Mouse (Mus musculus): ENCODE results near the gene Cdk5rap3. TPM values are rescaled to one million over a fixed set of nuclear protein-coding genes. Genes with fewer than 3 reads are reported as not detected.

Gene Cdk5rap3
- polyA plus RNA-seq, 1 experiment from 2014 or later: 38.3 TPM

- peak overlapping the region; percentile 18 for H3K4me3 ChIP-seq (ENCODE audit: low read depth, low read length)
- H3K4me2 ChIP-seq (ENCODE audit: low read depth, low read length): peak overlapping the region; percentile 52
- H3K27ac ChIP-seq (ENCODE audit: low read depth): peak overlapping the region; percentile 37; the same call in 1 of the 2 replicates
- no peaks in the 10 kb centered on the region for H3K9me3 ChIP-seq (ENCODE audit: low read length)
- 51% methylated on average over 13 of the region's 13 CpGs for WGBS (ENCODE audit: insufficient replicate concordance)
- H3K36me3 ChIP-seq (replicated peaks; ENCODE audit: insufficient read depth, low read length): no peaks in the 10 kb centered on the region
- peak overlapping the region; percentile 45 for H3K9ac ChIP-seq (replicated peaks)
- peaks cover 35% of the 10 kb centered on the region for H3K4me1 ChIP-seq (ENCODE audit: insufficient read depth)
- no peak for TF ChIP-seq CTCF (IDR thresholded peaks at IDR 0.05; ENCODE audit: low read depth)
- TF ChIP-seq EP300 (IDR thresholded peaks at IDR 0.05; ENCODE audit: low read depth): no peak
- no peak for ATAC-seq
- DNase-seq: no peak
- no peaks in the 10 kb centered on the region for H3K27me3 ChIP-seq (ENCODE audit: insufficient read depth, low read length)
Measured at GRCm38 (mm10) chr11:96929096-96929765, 12.9 kb upstream of the Cdk5rap3 start.

- 30% methylated on average over 5 of the region's 5 CpGs for WGBS (ENCODE audit: insufficient replicate concordance)
- Histone ChIP-seq H3K27ac (ENCODE audit: low read depth) (no peak overlapping the region), H3K4me1 (ENCODE audit: insufficient read depth) (peaks cover 35% of the 10 kb centered on the region), H3K9ac (replicated peaks) (no peak overlapping the region), H3K36me3 (replicated peaks; ENCODE audit: insufficient read depth, low read length) (no peaks in the 10 kb centered on the region), H3K9me3 (ENCODE audit: low read length) (no peaks in the 10 kb centered on the region), H3K4me2 (ENCODE audit: low read depth, low read length) (no peak overlapping the region; the same call in 1 of the 2 replicates), H3K27me3 (ENCODE audit: insufficient read depth, low read length) (no peaks in the 10 kb centered on the region), H3K4me3 (ENCODE audit: low read depth, low read length) (no peak overlapping the region)
- ATAC-seq (no peak), DNase-seq (no peak)
- no peak for TF ChIP-seq EP300 (IDR thresholded peaks at IDR 0.05; ENCODE audit: low read depth)
- TF ChIP-seq CTCF (IDR thresholded peaks at IDR 0.05; ENCODE audit: low read depth): no peak
Measured at GRCm38 (mm10) chr11:96928691-96929090, 12.4 kb upstream of the Cdk5rap3 start.

GRCm38 (mm10) chr11:96928088-96928487 lies 11.8 kb upstream of the Cdk5rap3 start, which contains the start of gene Prr15l:
Gene Prr15l, plus strand, starts transcription at chr11:96928104.
- Histone ChIP-seq H3K9me3 (ENCODE audit: low read length) (no peaks in the 10 kb centered on the region), H3K4me3 (ENCODE audit: low read depth, low read length) (no peak within 1 kb of the TSS), H3K4me2 (ENCODE audit: low read depth, low read length) (no peak within 1 kb of the TSS; the same call in 1 of the 2 replicates), H3K27ac (ENCODE audit: low read depth) (peak within 1 kb of the TSS; percentile 88; the same call in 1 of the 2 replicates), H3K9ac (replicated peaks) (no peak within 1 kb of the TSS), H3K36me3 (replicated peaks; ENCODE audit: insufficient read depth, low read length) (no peaks in the 10 kb centered on the region), H3K4me1 (ENCODE audit: insufficient read depth) (peaks cover 35% of the 10 kb centered on the region), H3K27me3 (ENCODE audit: insufficient read depth, low read length) (no peaks in the 10 kb centered on the region)
- ATAC-seq: no peak
- no peak for DNase-seq
- TF ChIP-seq CTCF (IDR thresholded peaks at IDR 0.05; ENCODE audit: low read depth) (no peak), EP300 (IDR thresholded peaks at IDR 0.05; ENCODE audit: low read depth) (no peak)
- WGBS (ENCODE audit: insufficient replicate concordance): 70% methylated on average over 2 of the region's 2 CpGs

GRCm38 (mm10) chr11:96926587-96926986 lies 10.3 kb upstream of the Cdk5rap3 start:
- Histone ChIP-seq H3K9ac (replicated peaks) (no peak overlapping the region), H3K27ac (ENCODE audit: low read depth) (peak overlapping the region; percentile 88), H3K27me3 (ENCODE audit: insufficient read depth, low read length) (no peaks in the 10 kb centered on the region), H3K4me1 (ENCODE audit: insufficient read depth) (peaks cover 29% of the 10 kb centered on the region), H3K9me3 (ENCODE audit: low read length) (no peaks in the 10 kb centered on the region), H3K4me3 (ENCODE audit: low read depth, low read length) (no peak overlapping the region), H3K4me2 (ENCODE audit: low read depth, low read length) (no peak overlapping the region), H3K36me3 (replicated peaks; ENCODE audit: insufficient read depth, low read length) (no peaks in the 10 kb centered on the region)
- WGBS (ENCODE audit: insufficient replicate concordance): 56% methylated on average over 5 of the region's 5 CpGs
- peak; percentile 90 for ATAC-seq
- TF ChIP-seq CTCF (IDR thresholded peaks at IDR 0.05; ENCODE audit: low read depth) (peak; percentile 56), EP300 (IDR thresholded peaks at IDR 0.05; ENCODE audit: low read depth) (peak; percentile 91)
- no peak for DNase-seq

- DNase-seq: no peak
- Histone ChIP-seq H3K27ac (ENCODE audit: low read depth) (peak overlapping the region; percentile 88), H3K4me1 (ENCODE audit: insufficient read depth) (peaks cover 27% of the 10 kb centered on the region), H3K27me3 (ENCODE audit: insufficient read depth, low read length) (no peaks in the 10 kb centered on the region), H3K4me3 (ENCODE audit: low read depth, low read length) (no peak overlapping the region), H3K9ac (replicated peaks) (peak overlapping the region; percentile 47), H3K36me3 (replicated peaks; ENCODE audit: insufficient read depth, low read length) (no peaks in the 10 kb centered on the region), H3K4me2 (ENCODE audit: low read depth, low read length) (no peak overlapping the region; the same call in 1 of the 2 replicates), H3K9me3 (ENCODE audit: low read length) (no peaks in the 10 kb centered on the region)
- 65% methylated on average over 12 of the region's 12 CpGs for WGBS (ENCODE audit: insufficient replicate concordance)
- TF ChIP-seq CTCF (IDR thresholded peaks at IDR 0.05; ENCODE audit: low read depth): no peak
- no peak for TF ChIP-seq EP300 (IDR thresholded peaks at IDR 0.05; ENCODE audit: low read depth)
- ATAC-seq: 0 out of 2 replicates have a peak, but pooled peaks have one; percentile 16
Measured at GRCm38 (mm10) chr11:96925469-96926148, 9.3 kb upstream of the Cdk5rap3 start.

GRCm38 (mm10) chr11:96924861-96925260 lies 8.6 kb upstream of the Cdk5rap3 start:
- no peak overlapping the region for H3K4me3 ChIP-seq (ENCODE audit: low read depth, low read length)
- no peak overlapping the region; the same call in 1 of the 2 replicates for H3K9ac ChIP-seq (replicated peaks)
- H3K4me2 ChIP-seq (ENCODE audit: low read depth, low read length): no peak overlapping the region; the same call in 1 of the 2 replicates
- peak overlapping the region; percentile 88 for H3K27ac ChIP-seq (ENCODE audit: low read depth)
- DNase-seq: no peak
- H3K9me3 ChIP-seq (ENCODE audit: low read length): no peaks in the 10 kb centered on the region
- H3K27me3 ChIP-seq (ENCODE audit: insufficient read depth, low read length): no peaks in the 10 kb centered on the region
- no peak for ATAC-seq
- TF ChIP-seq EP300 (IDR thresholded peaks at IDR 0.05; ENCODE audit: low read depth) (no peak), CTCF (IDR thresholded peaks at IDR 0.05; ENCODE audit: low read depth) (no peak)
- WGBS (ENCODE audit: insufficient replicate concordance): 45% methylated on average over 11 of the region's 11 CpGs
- H3K4me1 ChIP-seq (ENCODE audit: insufficient read depth): peaks cover 25% of the 10 kb centered on the region
- no peaks in the 10 kb centered on the region for H3K36me3 ChIP-seq (replicated peaks; ENCODE audit: insufficient read depth, low read length)
